Mouse (Mus musculus) layer of hippocampus, adult 18-20 months (tissue): ENCODE data around the gene Eya4. TPM values are rescaled to one million over a fixed set of nuclear protein-coding genes. Genes with fewer than 3 reads are reported as not detected.

Experiments used
- DNase-seq, 2 experiments: peaks; one replicate each; pipeline ENCODE4 v3.0.0; 2022; ENCODE audit warnings: low spot score in 2 of 2
- total RNA-seq, 2 experiments: library from RNA; stranded (reverse); gene quantifications; 2 replicates each; pipeline ENCODE4 v1.2.3; 2021

Gene Eya4
- total RNA-seq, 2 experiments from 2014 or later = 4.7 to 5.7 TPM

DNA sequence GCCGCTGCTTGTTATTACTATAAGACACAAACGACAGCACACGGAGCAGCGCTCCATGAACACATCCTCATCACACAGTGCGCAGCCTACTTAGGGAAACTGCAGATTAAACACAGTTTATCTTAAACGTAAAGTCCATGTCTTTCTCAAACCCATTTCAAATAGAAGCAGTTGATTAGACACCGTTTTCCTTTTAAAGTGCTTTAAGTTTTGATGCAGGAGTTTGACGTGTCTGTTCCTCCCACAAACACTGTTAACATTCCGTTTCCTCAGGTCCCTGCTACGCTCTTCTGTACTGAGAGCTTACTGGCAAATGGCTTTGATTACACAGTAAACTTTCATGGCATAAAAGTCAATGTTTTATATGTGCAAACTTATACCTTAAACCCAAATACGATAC is 191.4 kb downstream of the Eya4 start:
- DNase-seq = no peak

- no peak for DNase-seq
Observed at GRCm38 (mm10) chr10:23156866-23157625, 193.5 kb downstream of the Eya4 start.

DNA sequence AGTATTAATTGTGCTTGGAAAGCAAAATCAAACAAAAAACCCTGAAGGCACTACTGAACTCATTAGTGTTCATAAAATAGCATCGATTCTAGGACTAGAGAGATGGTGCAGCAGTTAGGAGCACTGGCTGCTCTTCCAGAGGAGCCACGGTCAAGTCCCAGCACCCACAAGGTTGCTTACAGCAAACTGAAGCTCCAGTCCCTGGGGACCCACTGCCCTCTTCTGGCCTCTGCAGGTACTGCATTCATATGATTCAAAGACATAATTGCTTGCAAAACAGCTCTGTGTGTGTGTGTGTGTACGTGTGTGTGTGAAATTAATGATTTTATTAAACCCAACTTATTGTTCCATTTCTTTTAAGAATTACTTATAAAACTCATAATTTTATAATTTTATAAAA is 200.2 kb downstream of the Eya4 start:
- no peak for DNase-seq

DNA sequence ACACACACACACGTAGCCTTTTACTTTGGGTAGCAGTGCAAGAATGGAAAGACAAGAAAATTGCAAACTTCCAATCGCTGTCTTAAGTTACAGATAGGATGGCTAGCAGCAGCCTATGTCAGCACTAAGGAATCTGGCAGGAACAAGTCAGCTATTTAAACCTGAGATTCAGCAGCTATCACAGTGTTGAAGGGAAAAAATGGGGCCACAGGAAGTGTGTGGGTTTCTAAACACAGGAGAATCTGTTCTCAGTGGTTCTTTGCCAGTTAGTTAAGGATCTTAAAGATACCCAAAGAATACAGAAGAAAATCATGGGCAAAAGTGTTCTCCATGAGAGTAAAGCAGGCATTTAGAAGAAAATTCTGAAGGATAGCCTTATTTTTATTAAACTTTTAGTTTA is 206.0 kb downstream of the Eya4 start:
- peak in 1 of 2 experiments; percentile 13 for DNase-seq

- no peak for DNase-seq
Observed at GRCm38 (mm10) chr10:23127947-23128346, 222.6 kb downstream of the Eya4 start.

GRCm38 (mm10) chr10:23127151-23127550 is 223.4 kb downstream of the Eya4 start:
- no peak for DNase-seq

- DNase-seq = no peak
Observed at GRCm38 (mm10) chr10:23126529-23126928, 224.1 kb downstream of the Eya4 start.

DNA sequence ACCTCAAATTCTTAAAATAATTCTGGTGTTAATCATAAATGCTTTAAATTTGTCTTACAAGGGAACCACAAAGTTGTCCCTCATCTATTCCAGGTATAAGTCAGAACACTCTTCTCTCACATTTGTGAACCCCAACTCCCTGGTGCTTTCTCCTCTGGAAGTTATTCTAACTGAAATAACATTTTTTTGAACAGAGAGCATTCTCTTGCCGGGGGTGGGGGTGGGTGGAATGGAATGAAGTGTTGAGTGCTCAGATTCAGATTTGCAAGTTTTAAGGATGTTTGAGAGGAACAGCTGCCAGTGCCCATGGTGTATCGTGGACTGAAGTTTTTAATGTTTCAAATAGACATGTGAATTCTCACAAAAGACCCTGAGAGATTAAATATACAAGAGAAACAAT is 230.1 kb downstream of the Eya4 start:
- no peak for DNase-seq

- DNase-seq = peak; percentile 56 to 87
Observed at GRCm38 (mm10) chr10:23116786-23117410, 233.7 kb downstream of the Eya4 start.

- no peak for DNase-seq
Observed at GRCm38 (mm10) chr10:23116063-23116462, 234.5 kb downstream of the Eya4 start.

DNA sequence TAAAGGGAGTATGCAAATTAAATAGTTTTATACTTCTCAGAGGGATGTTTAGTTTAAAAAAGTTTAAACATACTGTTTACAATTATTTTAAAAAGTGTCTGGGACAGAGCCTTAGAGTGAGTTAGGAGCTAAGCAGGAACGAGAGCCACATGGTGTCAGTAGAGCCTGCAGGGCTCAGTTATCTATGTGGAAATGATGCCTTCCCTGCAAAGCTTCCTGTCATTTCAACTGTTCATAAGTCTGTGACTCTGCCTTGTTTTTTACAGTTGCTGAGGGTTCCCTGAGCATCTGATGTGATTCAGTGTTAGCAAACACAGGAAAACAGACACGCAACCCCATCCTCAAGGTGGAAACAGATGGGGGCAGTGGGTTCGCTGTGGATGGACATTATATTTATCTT is 235.3 kb downstream of the Eya4 start:
- no peak for DNase-seq

DNA sequence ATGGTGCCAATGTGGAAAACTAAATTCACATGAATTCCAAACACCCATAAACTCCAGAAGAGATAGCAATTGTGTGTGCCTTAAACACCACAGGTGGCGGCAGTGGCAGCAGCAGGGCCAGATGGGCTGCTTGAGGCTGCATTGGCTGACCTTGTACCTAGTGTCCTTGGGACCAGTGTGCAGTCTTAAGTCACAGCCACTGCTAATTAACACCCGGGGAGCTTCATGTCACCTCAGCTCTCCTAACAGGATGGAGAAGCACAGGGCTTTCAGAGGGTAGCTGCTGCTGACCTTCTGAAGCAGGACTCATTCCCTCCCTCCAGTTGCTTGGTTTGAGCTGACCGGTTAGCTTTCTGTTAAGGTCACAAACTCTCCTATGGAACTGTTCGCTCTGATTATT is 242.5 kb downstream of the Eya4 start:
- DNase-seq = no peak

DNA sequence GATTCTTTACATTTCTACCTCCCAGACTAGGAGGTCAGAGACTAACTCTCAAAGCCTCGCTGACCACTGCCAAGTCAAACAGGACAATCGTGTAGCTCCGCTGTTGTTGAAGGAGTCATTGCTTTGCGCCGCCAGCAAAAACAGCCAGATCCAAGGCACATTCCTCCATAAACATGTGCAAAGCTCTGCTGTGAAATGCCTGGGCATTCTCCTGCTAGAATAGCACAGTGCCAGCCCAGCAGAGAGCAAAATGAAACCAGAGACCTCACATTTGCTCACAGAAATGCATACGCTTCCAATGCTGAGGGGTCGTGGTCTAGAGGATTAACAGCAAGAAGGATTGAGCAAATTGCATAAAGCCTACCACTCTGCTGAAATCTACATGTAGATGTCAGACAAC is 258.1 kb downstream of the Eya4 start:
- DNase-seq = no peak

- no peak for DNase-seq
Observed at GRCm38 (mm10) chr10:23091552-23091951, 259.0 kb downstream of the Eya4 start.

DNA sequence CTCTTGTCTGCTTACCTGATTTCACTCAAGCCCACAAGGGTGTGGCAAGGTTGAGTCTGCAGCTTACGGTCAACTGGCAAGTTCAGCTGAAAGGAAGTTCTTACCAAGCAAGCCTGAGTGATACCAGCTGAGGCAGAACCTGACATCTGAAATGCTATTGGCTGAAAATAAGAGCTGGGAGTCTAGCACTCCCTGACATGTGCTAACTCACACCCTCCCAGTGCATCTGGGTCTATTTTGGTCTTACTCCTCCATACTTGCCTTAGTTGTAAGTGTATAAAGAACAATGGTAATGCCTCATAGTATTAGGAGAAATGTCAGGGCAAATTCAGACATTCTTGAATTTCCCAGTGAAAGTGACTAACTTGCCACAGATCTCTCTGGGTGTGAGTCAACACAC is 260.3 kb downstream of the Eya4 start:
- DNase-seq = no peak

DNA sequence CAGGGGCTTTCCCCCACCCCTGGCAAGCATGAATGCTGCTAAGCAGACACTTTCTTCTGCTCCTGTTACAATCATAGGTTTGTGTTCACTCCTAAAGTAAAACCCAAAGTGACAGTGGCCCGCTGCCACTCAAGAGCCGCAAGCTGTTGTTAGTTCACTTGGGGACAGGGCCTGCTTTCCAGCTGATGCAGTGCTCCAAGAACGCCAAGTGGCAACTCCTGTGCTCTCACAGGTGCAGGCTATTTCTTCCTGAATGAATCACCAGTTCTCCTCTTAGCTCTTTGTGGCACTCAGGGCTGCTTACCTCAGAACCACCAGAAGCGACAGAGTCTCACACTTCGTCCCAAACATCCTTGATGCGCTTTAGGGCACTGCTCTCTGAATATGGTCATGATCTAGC is 261.3 kb downstream of the Eya4 start:
- DNase-seq = no peak

- DNase-seq = no peak
Observed at GRCm38 (mm10) chr10:23088764-23089163, 261.8 kb downstream of the Eya4 start.

GRCm38 (mm10) chr10:23086352-23087215 is 264.0 kb downstream of the Eya4 start:
- peak; percentile 66 to 91 for DNase-seq

- no peak for DNase-seq
Observed at GRCm38 (mm10) chr10:23081548-23081828, 269.1 kb downstream of the Eya4 start.

GRCm38 (mm10) chr10:23080749-23081547 is 269.6 kb downstream of the Eya4 start:
- DNase-seq = peak; percentile 63 to 90

GRCm38 (mm10) chr10:23076691-23077385 is 273.7 kb downstream of the Eya4 start:
- DNase-seq = no peak
